Mouse (Mus musculus) gastrocnemius, postnatal 10 days (tissue): ENCODE measurements around the gene Sptb. TPM values are rescaled to one million over a fixed set of nuclear protein-coding genes. Genes with fewer than 3 reads are reported as not detected.

Source experiments
- DNase-seq: peaks from one replicate; pipeline ENCODE4 v3.0.0; 2021; ENCODE audit warnings: mixed read lengths
- microRNA-seq, 2 experiments: library from miRNA; unstranded; fragments of <30 nt; microRNA quantifications; one replicate each; pipeline ENCODE4 v1.2.0; 2021
- total RNA-seq, 2 experiments: library from RNA; stranded (reverse); gene quantifications; 2 replicates each; pipeline ENCODE4 v1.2.3; 2021

The Sptb gene
- total RNA-seq, 2 experiments from 2014 or later, result 102 TPM

- no peak for DNase-seq
These were observed 168.5 kb downstream of the Sptb start for GRCm38 (mm10) chr12:76541879-76542278.

DNA sequence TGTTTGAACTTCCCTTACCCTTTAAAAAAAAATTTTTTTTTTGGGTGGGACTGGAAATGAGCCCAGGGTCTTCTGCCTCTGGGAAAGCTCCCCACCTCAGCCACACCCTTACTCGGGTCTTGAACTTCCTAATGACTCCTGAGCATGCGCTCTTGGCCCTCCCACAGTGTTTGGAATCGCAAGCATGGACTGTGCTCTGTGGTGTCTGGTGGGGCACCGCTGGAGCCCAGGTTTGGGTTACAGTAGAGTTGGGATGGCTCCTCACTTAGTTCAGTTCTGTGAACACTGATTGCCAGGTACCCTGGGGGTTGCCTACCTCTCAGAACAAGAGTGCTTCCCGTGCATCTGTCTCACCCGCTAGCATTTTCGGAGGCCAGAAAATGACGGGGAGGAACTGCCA is 168.9 kb downstream of the Sptb start:
- DNase-seq, result no peak

DNA sequence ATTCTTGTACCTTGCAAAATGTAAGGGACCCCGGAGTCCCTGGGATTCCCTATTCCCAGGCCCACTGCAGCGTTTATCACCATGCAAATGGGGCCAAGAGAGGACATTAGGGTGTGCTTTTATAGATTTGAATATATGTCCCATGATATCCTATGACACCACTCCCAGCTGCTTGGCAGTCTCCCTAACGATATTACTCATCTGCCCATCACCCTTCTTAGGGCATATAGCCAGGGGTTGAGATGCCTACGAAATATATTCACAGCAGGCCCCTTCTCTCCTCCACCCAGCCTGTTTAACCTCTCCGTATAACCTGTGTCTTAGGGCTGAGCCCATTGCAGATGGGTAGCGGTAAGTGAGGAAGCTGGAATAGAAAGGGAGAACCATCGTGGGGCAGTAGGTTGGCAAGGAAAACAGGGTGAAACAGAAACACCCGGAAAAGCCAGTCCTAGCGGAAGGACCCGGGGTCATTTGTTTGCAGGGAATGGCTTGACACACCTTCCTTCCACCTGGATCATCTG is 169.6 kb downstream of the Sptb start:
- DNase-seq, result no peak

DNA sequence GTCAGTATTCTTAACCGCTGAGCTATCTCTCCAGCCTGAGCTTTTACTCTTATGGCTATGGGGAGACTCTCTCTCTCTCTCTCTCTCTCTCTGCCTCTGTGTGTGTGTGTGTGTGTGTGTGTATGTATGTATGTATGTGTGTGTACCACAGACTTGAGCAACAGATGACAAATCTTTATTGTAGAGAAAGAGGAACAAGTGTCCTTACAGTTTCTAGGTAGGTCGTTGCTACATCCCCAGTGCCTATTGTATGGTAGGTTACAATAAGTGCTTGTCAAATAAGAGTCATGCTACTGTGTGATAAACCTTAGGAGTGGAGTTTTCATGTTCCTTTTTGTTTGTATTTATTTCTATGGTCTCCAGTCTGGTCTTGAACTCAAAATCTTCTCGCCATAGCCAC is 170.2 kb downstream of the Sptb start:
- no peak for DNase-seq

DNA sequence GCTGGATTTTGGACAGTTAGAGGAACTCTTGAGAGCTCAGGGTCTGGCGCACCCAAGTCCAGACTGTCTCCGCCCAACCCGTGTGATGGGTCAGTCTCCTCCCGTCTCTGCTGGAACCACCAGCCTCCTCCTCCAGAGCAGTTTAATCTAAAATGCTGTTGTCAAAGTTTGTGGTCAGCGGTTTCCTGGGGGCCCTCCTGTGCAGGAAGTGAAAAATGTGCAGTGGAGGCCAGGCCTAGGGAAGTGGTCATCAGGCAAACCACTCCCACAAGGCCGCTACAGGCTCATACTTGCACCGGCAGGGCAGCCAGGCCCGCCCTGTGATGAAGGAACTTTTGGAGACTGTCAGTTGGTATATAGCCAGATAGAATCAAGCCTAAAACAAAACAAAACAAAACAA is 172.9 kb downstream of the Sptb start:
- DNase-seq, result no peak

DNA sequence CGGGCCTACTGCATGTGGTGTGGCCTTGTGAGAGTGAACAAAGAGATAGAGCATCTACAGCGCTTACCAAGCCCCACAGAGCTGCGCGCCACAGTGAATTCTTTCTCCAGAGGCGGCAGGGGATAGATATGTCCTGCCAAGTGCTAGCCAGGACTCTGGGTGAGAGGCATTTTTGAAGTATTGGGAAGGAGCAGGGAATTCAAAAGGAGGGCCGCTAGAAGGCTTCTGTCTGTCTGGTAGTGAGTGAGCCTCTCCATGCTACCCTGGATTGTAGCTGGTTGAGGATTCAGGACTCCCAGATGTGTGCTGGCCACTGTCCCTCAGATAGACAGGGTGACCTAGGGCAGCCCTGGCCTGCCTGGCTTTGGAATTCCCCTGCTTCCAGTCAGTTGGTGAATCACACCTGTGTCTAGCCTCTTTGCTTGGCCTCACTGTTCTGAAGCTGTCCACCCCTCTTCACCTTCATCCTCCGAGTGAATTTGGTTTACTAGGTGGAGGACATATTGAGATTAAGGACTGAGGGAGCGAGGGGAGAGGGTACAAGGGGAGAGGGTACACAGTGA is 173.7 kb downstream of the Sptb start:
- no peak for DNase-seq

GRCm38 (mm10) chr12:76535471-76535900 is 174.9 kb downstream of the Sptb start:
- no peak for DNase-seq

DNA sequence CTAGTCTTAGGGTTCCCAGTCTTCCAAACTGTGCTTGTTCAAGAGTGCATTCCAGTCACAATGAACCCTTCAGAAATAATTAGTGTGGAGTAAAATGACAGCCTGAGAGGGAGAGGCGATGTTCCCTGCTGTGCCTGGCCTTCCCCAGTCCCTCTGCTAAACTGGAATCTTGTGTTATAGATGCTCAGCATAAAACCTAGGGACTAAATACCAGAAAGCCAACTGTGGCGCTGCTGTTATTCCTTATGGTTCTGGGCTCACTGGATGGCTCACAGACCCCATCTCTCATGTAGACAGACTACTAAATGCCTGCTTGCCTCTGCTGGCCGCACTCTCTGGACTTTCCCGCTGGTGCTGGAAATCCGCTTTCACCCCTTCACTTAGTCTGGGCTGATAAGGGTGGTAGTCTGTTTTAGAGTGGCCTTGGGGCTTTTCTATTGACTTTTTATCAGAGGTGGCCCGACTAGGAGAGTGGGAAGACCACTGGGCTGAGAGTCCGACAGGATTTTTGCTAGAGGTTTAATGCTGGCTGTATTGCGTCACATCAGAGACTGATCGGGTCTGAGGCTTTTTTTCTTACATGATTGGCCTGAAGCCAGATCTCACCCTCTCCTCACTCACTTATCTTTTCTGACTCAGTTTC is 175.6 kb downstream of the Sptb start:
- DNase-seq, result no peak

- no peak for DNase-seq
These were observed 176.1 kb downstream of the Sptb start for GRCm38 (mm10) chr12:76534233-76534632.

GRCm38 (mm10) chr12:76533377-76534222 is 176.7 kb downstream of the Sptb start:
- DNase-seq, result peak; percentile 76

- DNase-seq, result no peak
These were observed 177.4 kb downstream of the Sptb start for GRCm38 (mm10) chr12:76532926-76533376.

- no peak for DNase-seq
These were observed 178.1 kb downstream of the Sptb start for GRCm38 (mm10) chr12:76531986-76532925.

DNA sequence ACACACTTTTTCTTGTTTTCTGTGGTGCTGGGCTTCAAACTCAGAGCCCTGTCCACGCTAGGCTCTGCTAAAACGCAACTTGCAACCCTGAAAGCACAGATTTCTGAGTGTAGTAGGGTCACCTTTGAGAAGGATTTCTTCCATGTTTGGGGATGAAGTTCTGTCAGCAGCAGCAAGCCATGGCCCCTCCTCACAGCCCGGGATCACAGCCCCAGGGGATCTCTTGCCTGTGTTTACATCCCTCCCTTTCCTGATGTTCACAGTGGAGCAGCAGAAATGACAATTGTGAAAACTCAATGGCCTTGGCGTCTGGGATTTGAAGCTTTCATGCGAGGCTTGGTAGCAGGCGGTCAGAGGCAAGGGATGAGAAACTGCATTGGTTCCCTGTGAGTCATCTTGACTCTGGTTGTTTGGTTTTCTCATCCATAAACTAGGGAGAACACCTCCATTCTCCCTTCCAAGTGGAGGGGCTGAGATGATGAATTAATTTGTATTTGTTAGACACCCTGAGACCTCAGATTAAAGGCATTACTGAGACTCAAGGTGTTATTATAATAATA is 179.7 kb downstream of the Sptb start, which contains the start of gene Plekhg3:
TSS of gene Plekhg3 (plus strand) at position 312 of the 560 bp plus-strand sequence.
- DNase-seq, result no peak

Small RNA genes within 50 kb of the gene (microRNA-seq; reads per million reads assigned to microRNA genes)
- 0 to 0.32 reads per million in 2 experiments for gene Mir5135

Other genes with a start within 250 kb of the Sptb start
- gene Plekhg3, start 179.7 kb downstream of the Sptb start, total RNA-seq, result 10 to 100 TPM; 13.6 to 18.5 TPM
- gene Churc1, start 55.0 kb upstream of the Sptb start, total RNA-seq, result 10 to 100 TPM; 48.1 to 55.1 TPM
- 10 to 100 TPM; 17.0 to 18.1 TPM for gene Fntb, start 55.0 kb upstream of the Sptb start, total RNA-seq
- not detected for gene Gpx2, start 85.0 kb upstream of the Sptb start, total RNA-seq
- 10 to 100 TPM in 1 of 2 experiments, 1 to 10 TPM in 1; 7.7 to 10.7 TPM for gene Rab15, start 112.4 kb upstream of the Sptb start, total RNA-seq